Mouse (Mus musculus): Measurements from ENCODE around the gene Med15. TPM values are rescaled to one million over a fixed set of nuclear protein-coding genes. Genes with fewer than 3 reads are reported as not detected.

The Med15 gene
- polyA plus RNA-seq, 1 experiment from 2014 or later: 39.2 TPM

- ATAC-seq (ENCODE audit: insufficient read depth, low FRiP score): peak; percentile 68; the same call in 1 of the 2 replicates
- no peak overlapping the region for H3K27ac ChIP-seq (ENCODE audit: low read length)
- H3K9ac ChIP-seq (ENCODE audit: low read length): no peak overlapping the region
- H3K4me2 ChIP-seq (ENCODE audit: low read depth, low read length): no peak overlapping the region
- 85% methylated on average over 3 of the region's 3 CpGs for WGBS
- H3K9me3 ChIP-seq (replicated peaks; ENCODE audit: control insufficient read depth, low read length): no peaks in the 10 kb centered on the region
- H3K4me3 ChIP-seq (replicated peaks; ENCODE audit: low read length): no peak overlapping the region
- no peaks in the 10 kb centered on the region for H3K27me3 ChIP-seq (ENCODE audit: control insufficient read depth, insufficient read depth, low read length)
- no peaks in the 10 kb centered on the region for H3K4me1 ChIP-seq (ENCODE audit: control insufficient read depth, insufficient read depth, low read length)
- H3K36me3 ChIP-seq (ENCODE audit: control insufficient read depth, insufficient read depth, low read length): peaks cover 8% of the 10 kb centered on the region
Observed at GRCm38 (mm10) chr16:17700386-17701042, 32.2 kb downstream of the Med15 start.

DNA sequence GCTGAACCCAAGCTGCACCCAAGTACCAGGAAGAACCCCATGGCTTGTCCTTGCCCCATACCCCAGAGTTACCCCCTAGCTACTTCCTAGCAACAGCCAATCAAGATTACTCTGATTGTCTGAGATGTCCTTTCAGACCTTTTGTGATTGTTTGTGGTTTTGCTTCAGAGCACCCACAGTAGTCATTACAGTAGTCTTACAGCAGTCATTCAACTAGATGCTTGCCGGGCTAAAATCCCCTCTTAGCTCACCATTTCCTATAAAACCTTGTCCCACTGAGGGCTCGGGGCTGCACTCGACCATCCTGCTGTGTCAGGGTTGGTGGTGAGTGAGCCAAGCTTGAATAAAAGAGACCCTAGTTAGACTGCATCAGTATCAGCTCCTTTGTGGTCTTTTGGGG is 37.8 kb downstream of the Med15 start:
- no peaks in the 10 kb centered on the region for H3K4me1 ChIP-seq (ENCODE audit: control insufficient read depth, insufficient read depth, low read length)
- no peaks in the 10 kb centered on the region for H3K27me3 ChIP-seq (ENCODE audit: control insufficient read depth, insufficient read depth, low read length)
- H3K4me3 ChIP-seq (replicated peaks; ENCODE audit: low read length): no peak overlapping the region
- ATAC-seq (ENCODE audit: insufficient read depth, low FRiP score): no peak
- H3K27ac ChIP-seq (ENCODE audit: low read length): no peak overlapping the region
- WGBS: 95% methylated on average over 3 of the region's 3 CpGs
- H3K36me3 ChIP-seq (ENCODE audit: control insufficient read depth, insufficient read depth, low read length): peaks cover 8% of the 10 kb centered on the region
- no peak overlapping the region for H3K9ac ChIP-seq (ENCODE audit: low read length)
- no peaks in the 10 kb centered on the region for H3K9me3 ChIP-seq (replicated peaks; ENCODE audit: control insufficient read depth, low read length)
- H3K4me2 ChIP-seq (ENCODE audit: low read depth, low read length): no peak overlapping the region

DNA sequence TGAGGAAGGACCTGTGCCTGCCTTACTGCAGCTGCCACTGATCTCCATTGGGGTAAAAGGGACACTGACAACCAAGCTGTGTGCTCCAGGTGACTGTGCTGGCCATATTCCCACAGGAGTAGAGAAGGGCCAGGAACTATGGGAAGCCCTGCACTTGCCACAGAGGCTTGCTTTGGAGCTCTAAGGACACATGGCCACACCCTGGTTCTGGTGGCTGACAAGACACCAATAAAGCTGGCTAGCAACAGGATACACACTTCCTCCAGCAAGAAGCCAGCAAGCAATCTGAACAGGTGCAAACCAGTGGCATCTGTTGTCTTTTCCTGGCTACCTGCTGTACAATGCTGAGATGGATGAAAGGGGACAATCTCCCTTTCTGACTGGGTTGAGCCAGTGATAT is 62.8 kb downstream of the Med15 start:
- Histone ChIP-seq H3K4me1 (ENCODE audit: control insufficient read depth, insufficient read depth, low read length) (no peaks in the 10 kb centered on the region), H3K27ac (ENCODE audit: low read length) (no peak overlapping the region), H3K4me2 (ENCODE audit: low read depth, low read length) (no peak overlapping the region), H3K4me3 (replicated peaks; ENCODE audit: low read length) (no peak overlapping the region), H3K36me3 (ENCODE audit: control insufficient read depth, insufficient read depth, low read length) (peaks cover 17% of the 10 kb centered on the region), H3K9me3 (replicated peaks; ENCODE audit: control insufficient read depth, low read length) (no peaks in the 10 kb centered on the region), H3K9ac (ENCODE audit: low read length) (no peak overlapping the region), H3K27me3 (ENCODE audit: control insufficient read depth, insufficient read depth, low read length) (no peaks in the 10 kb centered on the region)
- no peak for ATAC-seq (ENCODE audit: insufficient read depth, low FRiP score)

DNA sequence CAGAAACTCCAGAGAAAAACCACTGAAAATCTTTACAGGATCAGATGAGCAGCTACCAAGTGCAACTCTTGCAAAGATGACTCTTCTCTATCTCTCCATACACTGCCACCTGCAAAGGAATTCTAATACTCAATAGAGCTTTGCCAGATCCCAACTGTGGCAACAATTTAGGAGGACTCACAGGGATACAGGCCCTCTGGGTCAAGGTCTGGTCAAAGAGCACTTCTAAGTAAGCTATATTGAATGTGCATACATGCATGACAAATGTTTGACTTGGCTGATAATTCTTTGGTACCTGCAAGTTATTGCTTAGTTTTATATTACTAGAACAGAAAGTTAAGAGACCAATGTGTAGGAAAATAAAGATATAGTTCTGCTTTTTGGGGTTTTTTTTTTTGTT is 67.1 kb downstream of the Med15 start:
- ATAC-seq (ENCODE audit: insufficient read depth, low FRiP score): no peak
- no peak overlapping the region for H3K4me2 ChIP-seq (ENCODE audit: low read depth, low read length)
- no peak overlapping the region for H3K4me3 ChIP-seq (replicated peaks; ENCODE audit: low read length)
- peaks cover 5% of the 10 kb centered on the region for H3K36me3 ChIP-seq (ENCODE audit: control insufficient read depth, insufficient read depth, low read length)
- H3K27ac ChIP-seq (ENCODE audit: low read length): no peak overlapping the region
- no peaks in the 10 kb centered on the region for H3K27me3 ChIP-seq (ENCODE audit: control insufficient read depth, insufficient read depth, low read length)
- H3K9me3 ChIP-seq (replicated peaks; ENCODE audit: control insufficient read depth, low read length): no peaks in the 10 kb centered on the region
- H3K4me1 ChIP-seq (ENCODE audit: control insufficient read depth, insufficient read depth, low read length): no peaks in the 10 kb centered on the region
- no peak overlapping the region for H3K9ac ChIP-seq (ENCODE audit: low read length)

DNA sequence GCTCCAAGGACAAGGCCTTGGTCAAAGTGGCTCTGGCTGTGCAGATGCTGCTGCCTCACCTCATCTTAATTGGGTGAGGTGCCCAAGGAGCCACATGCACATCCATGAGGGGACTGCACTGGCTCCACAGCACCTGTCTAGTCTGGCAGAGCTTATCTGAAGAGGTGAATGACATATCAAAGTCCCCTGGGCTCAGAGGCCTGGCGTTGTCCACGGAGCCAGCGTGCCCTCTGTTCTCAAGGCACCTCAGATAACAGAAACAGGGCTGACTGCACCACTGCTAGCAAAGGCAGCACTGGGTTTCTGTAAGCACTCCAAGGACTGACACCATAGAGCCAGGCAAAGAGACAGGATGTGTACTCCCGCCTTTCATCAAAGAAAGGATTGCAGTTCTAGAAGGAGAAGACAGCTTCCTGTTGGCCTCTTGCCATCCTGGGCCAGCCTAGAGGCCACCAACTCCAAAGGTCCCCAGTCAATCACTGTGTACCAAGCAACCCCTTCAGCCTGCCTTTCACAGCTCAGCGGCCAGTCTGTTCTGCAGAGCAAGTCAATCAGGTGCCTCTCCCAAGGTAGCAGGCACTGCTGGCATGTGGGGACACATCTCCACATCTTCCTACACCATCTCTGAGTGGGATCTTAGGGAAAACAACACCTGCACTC is 76.3 kb downstream of the Med15 start:
- ATAC-seq (ENCODE audit: insufficient read depth, low FRiP score): no peak
- 87% methylated on average over 5 of the region's 5 CpGs for WGBS
- H3K27ac ChIP-seq (ENCODE audit: low read length): no peak overlapping the region
- H3K4me2 ChIP-seq (ENCODE audit: low read depth, low read length): no peak overlapping the region
- no peaks in the 10 kb centered on the region for H3K9me3 ChIP-seq (replicated peaks; ENCODE audit: control insufficient read depth, low read length)
- peaks cover 33% of the 10 kb centered on the region for H3K36me3 ChIP-seq (ENCODE audit: control insufficient read depth, insufficient read depth, low read length)
- no peak overlapping the region for H3K9ac ChIP-seq (ENCODE audit: low read length)
- no peak overlapping the region for H3K4me3 ChIP-seq (replicated peaks; ENCODE audit: low read length)
- no peaks in the 10 kb centered on the region for H3K27me3 ChIP-seq (ENCODE audit: control insufficient read depth, insufficient read depth, low read length)
- H3K4me1 ChIP-seq (ENCODE audit: control insufficient read depth, insufficient read depth, low read length): no peaks in the 10 kb centered on the region

GRCm38 (mm10) chr16:17654188-17654795 is 78.4 kb downstream of the Med15 start:
- Histone ChIP-seq H3K4me3 (replicated peaks; ENCODE audit: low read length) (no peak overlapping the region), H3K36me3 (ENCODE audit: control insufficient read depth, insufficient read depth, low read length) (peaks cover 35% of the 10 kb centered on the region), H3K27ac (ENCODE audit: low read length) (no peak overlapping the region), H3K9ac (ENCODE audit: low read length) (no peak overlapping the region), H3K4me2 (ENCODE audit: low read depth, low read length) (no peak overlapping the region), H3K9me3 (replicated peaks; ENCODE audit: control insufficient read depth, low read length) (no peaks in the 10 kb centered on the region), H3K4me1 (ENCODE audit: control insufficient read depth, insufficient read depth, low read length) (no peaks in the 10 kb centered on the region), H3K27me3 (ENCODE audit: control insufficient read depth, insufficient read depth, low read length) (no peaks in the 10 kb centered on the region)
- no peak for ATAC-seq (ENCODE audit: insufficient read depth, low FRiP score)
- WGBS: 89% methylated on average over 4 of the region's 4 CpGs

DNA sequence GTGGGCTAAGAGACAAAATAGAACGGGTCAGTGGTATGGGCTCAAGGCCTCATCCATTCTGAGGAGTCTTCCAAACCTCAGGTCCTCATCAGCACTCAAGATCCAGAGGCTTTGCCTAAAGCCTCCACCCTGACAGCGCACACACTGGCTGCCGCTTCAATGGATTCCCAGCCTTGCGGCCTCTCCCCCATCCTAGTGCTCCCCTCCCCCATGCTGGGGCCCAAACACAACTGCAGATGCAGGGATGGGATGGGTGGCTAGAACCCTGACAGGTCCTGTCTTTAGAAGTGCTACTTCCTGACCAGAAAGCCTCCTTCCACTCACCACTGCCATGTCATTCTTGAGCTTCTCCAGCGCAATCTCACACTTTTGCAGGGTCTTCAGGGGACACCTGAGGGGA is 79.1 kb downstream of the Med15 start:
- H3K36me3 ChIP-seq (ENCODE audit: control insufficient read depth, insufficient read depth, low read length): peaks cover 35% of the 10 kb centered on the region
- no peak for ATAC-seq (ENCODE audit: insufficient read depth, low FRiP score)
- H3K9me3 ChIP-seq (replicated peaks; ENCODE audit: control insufficient read depth, low read length): no peaks in the 10 kb centered on the region
- no peaks in the 10 kb centered on the region for H3K4me1 ChIP-seq (ENCODE audit: control insufficient read depth, insufficient read depth, low read length)
- H3K27me3 ChIP-seq (ENCODE audit: control insufficient read depth, insufficient read depth, low read length): no peaks in the 10 kb centered on the region
- H3K9ac ChIP-seq (ENCODE audit: low read length): no peak overlapping the region
- no peak overlapping the region for H3K27ac ChIP-seq (ENCODE audit: low read length)
- WGBS: 84% methylated on average over 5 of the region's 5 CpGs
- no peak overlapping the region for H3K4me3 ChIP-seq (replicated peaks; ENCODE audit: low read length)
- H3K4me2 ChIP-seq (ENCODE audit: low read depth, low read length): no peak overlapping the region

GRCm38 (mm10) chr16:17652607-17653006 is 80.1 kb downstream of the Med15 start:
- no peak overlapping the region for H3K9ac ChIP-seq (ENCODE audit: low read length)
- H3K4me1 ChIP-seq (ENCODE audit: control insufficient read depth, insufficient read depth, low read length): no peaks in the 10 kb centered on the region
- H3K27me3 ChIP-seq (ENCODE audit: control insufficient read depth, insufficient read depth, low read length): no peaks in the 10 kb centered on the region
- H3K36me3 ChIP-seq (ENCODE audit: control insufficient read depth, insufficient read depth, low read length): peaks cover 35% of the 10 kb centered on the region
- no peak overlapping the region for H3K27ac ChIP-seq (ENCODE audit: low read length)
- 89% methylated on average over 4 of the region's 4 CpGs for WGBS
- no peak overlapping the region for H3K4me3 ChIP-seq (replicated peaks; ENCODE audit: low read length)
- no peak for ATAC-seq (ENCODE audit: insufficient read depth, low FRiP score)
- no peak overlapping the region for H3K4me2 ChIP-seq (ENCODE audit: low read depth, low read length)
- no peaks in the 10 kb centered on the region for H3K9me3 ChIP-seq (replicated peaks; ENCODE audit: control insufficient read depth, low read length)

GRCm38 (mm10) chr16:17650711-17651110 is 82.0 kb downstream of the Med15 start:
- ATAC-seq (ENCODE audit: insufficient read depth, low FRiP score): no peak
- no peaks in the 10 kb centered on the region for H3K9me3 ChIP-seq (replicated peaks; ENCODE audit: control insufficient read depth, low read length)
- peaks cover 7% of the 10 kb centered on the region for H3K4me1 ChIP-seq (ENCODE audit: control insufficient read depth, insufficient read depth, low read length)
- H3K4me3 ChIP-seq (replicated peaks; ENCODE audit: low read length): no peak overlapping the region
- 97% methylated on average over 1 of the region's 1 CpGs for WGBS
- H3K27ac ChIP-seq (ENCODE audit: low read length): no peak overlapping the region
- peaks cover 35% of the 10 kb centered on the region for H3K36me3 ChIP-seq (ENCODE audit: control insufficient read depth, insufficient read depth, low read length)
- no peak overlapping the region for H3K9ac ChIP-seq (ENCODE audit: low read length)
- H3K4me2 ChIP-seq (ENCODE audit: low read depth, low read length): no peak overlapping the region
- no peaks in the 10 kb centered on the region for H3K27me3 ChIP-seq (ENCODE audit: control insufficient read depth, insufficient read depth, low read length)

Data from stomach, embryonic 16.5 days (tissue).